Mouse (Mus musculus) kidney, embryonic 14.5 days (tissue): ENCODE measurements at regions not wholly inside any gene's neighbourhood (a gene's known extent, or its start where the extent isn't known, plus 50 kb on each side); places are given as distances from the start of the nearest gene placed in this dataset.

Source experiments
- ATAC-seq: fragments of 200-750 bp; cut with Nextera tagmentation; 2 replicates; pipeline ENCODE4 v1.8.0; 2017; ENCODE audit warnings: moderate number of reproducible peaks, mild to moderate bottlenecking, moderate TSS enrichment, moderate library complexity; ENCODE audit not compliant: low FRiP score, low TSS enrichment
- H3K27ac ChIP-seq: fragments of 300-500 bp; sonication (generic); 2 replicates; pipeline ENCODE4 v1.5.1; 2014; ENCODE audit warnings: low read depth, mild to moderate bottlenecking, low read length, moderate library complexity, mixed read lengths
- H3K27me3 ChIP-seq: fragments of 300-500 bp; sonication (generic); 2 replicates; pipeline ENCODE4 v1.6.1; 2014; ENCODE audit warnings: mild to moderate bottlenecking, low read length; ENCODE audit not compliant: control insufficient read depth, insufficient read depth
- H3K36me3 ChIP-seq: fragments of 300-500 bp; sonication (generic); 2 replicates; pipeline ENCODE4 v1.6.1; 2014; ENCODE audit warnings: low read length, mixed read lengths; ENCODE audit not compliant: control insufficient read depth, insufficient read depth
- H3K4me1 ChIP-seq: fragments of 300-500 bp; sonication (generic); 2 replicates; pipeline ENCODE4 v1.6.1; 2014; ENCODE audit warnings: low read length, mixed read lengths; ENCODE audit not compliant: control insufficient read depth, insufficient read depth
- H3K4me2 ChIP-seq: fragments of 300-500 bp; sonication (generic); replicated peaks from 2 replicates; pipeline ENCODE4 v1.6.1; 2014; ENCODE audit warnings: low read depth, mild to moderate bottlenecking, low read length
- H3K4me3 ChIP-seq: fragments of 300-500 bp; sonication (generic); 2 replicates; pipeline ENCODE4 v1.5.1; 2014; ENCODE audit warnings: mild to moderate bottlenecking, low read length
- H3K9ac ChIP-seq: fragments of 300-500 bp; sonication (generic); 2 replicates; pipeline ENCODE4 v1.6.1; 2014; ENCODE audit warnings: low read depth, mild to moderate bottlenecking, low read length, moderate library complexity
- H3K9me3 ChIP-seq: fragments of 300-500 bp; sonication (generic); 2 replicates; pipeline ENCODE4 v1.6.1; 2016; ENCODE audit warnings: low read length; ENCODE audit not compliant: control insufficient read depth
- WGBS: fragments of 180-500 bp; shearing (Covaris S2); extraction: QIAGEN DNeasy Blood & Tissue Kit; methylation state at CpG from one replicate; pipeline ENCODE4 v1.1.7; 2014; 5-methylcytosine and 5-hydroxymethylcytosine counted together

DNA sequence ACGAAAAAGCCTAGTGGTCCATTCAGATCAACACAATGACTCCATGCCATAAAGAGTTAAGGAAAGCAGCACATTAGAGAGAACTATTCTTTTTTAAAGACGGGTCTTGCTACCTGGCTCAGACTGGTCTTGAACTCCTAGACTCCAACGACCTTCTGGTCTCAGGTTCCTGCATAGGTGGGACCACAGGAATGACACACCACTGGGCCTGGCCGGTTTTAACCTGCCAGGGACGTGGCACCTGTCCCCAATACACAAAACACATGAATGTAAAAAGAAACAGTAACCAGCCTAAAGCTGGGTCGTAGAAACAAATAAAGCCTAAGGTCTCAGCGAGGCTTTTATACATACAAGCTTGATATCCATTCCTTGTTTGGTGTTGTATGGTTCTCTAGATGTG is 67.9 kb downstream of the Hes1 start:
- no peaks in the 10 kb centered on the region; the same call in 1 of the 2 replicates for H3K27me3 ChIP-seq
- ATAC-seq = no peak
- H3K36me3 ChIP-seq = no peaks in the 10 kb centered on the region
- no peak overlapping the region for H3K9ac ChIP-seq
- H3K9me3 ChIP-seq = peaks cover 5% of the 10 kb centered on the region; the same call in 1 of the 2 replicates
- no peak overlapping the region for H3K27ac ChIP-seq
- 0 out of 2 replicates have a peak, but pooled peaks cover 8% of the 10 kb centered on the region for H3K4me1 ChIP-seq
- H3K4me3 ChIP-seq = no peak overlapping the region
- H3K4me2 ChIP-seq = no peak overlapping the region
- WGBS = 74% methylated on average over 7 of the region's 7 CpGs

GRCm38 (mm10) chr16:30134642-30135165 is 70.5 kb downstream of the Hes1 start:
- Histone ChIP-seq H3K4me1 (0 out of 2 replicates have a peak, but pooled peaks cover 8% of the 10 kb centered on the region), H3K27ac (no peak overlapping the region), H3K9me3 (no peaks in the 10 kb centered on the region), H3K36me3 (no peaks in the 10 kb centered on the region), H3K4me2 (no peak overlapping the region), H3K4me3 (no peak overlapping the region), H3K9ac (no peak overlapping the region), H3K27me3 (no peaks in the 10 kb centered on the region; the same call in 1 of the 2 replicates)
- WGBS = 53% methylated on average over 6 of the region's 6 CpGs
- no peak for ATAC-seq

- no peaks in the 10 kb centered on the region for H3K9me3 ChIP-seq
- H3K4me2 ChIP-seq = no peak overlapping the region
- WGBS = 94% methylated on average over 5 of the region's 5 CpGs
- no peak overlapping the region for H3K27ac ChIP-seq
- no peaks in the 10 kb centered on the region for H3K27me3 ChIP-seq
- H3K4me1 ChIP-seq = no peaks in the 10 kb centered on the region
- ATAC-seq = no peak
- no peak overlapping the region for H3K4me3 ChIP-seq
- H3K9ac ChIP-seq = no peak overlapping the region
- no peaks in the 10 kb centered on the region for H3K36me3 ChIP-seq
Observed at GRCm38 (mm10) chr16:30136849-30137248, 72.7 kb downstream of the Hes1 start.

DNA sequence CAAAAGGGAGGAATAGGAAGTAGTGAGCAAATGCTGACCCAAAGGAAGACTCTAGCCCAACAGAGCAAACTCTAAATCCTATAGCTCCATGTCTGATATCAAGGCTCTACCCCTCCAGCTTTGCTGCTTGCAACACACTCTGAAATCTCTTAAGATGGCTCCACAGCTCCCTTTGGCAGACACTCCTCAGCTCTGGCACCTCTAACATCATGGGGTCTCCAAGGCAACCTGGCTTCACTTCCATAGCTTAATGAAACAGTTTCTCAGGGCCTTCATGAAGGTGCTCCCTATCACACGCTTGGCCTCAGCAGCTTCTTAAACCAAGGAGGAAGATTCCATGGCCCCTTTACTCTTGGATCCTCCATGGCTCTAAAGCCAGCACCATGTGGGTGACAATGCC is 73.6 kb downstream of the Hes1 start:
- ATAC-seq = no peak
- Histone ChIP-seq H3K4me1 (no peaks in the 10 kb centered on the region), H3K4me2 (no peak overlapping the region), H3K36me3 (no peaks in the 10 kb centered on the region), H3K27me3 (no peaks in the 10 kb centered on the region), H3K27ac (no peak overlapping the region), H3K9me3 (no peaks in the 10 kb centered on the region), H3K4me3 (no peak overlapping the region), H3K9ac (no peak overlapping the region)
- WGBS = 100% methylated on average over 1 of the region's 1 CpGs

DNA sequence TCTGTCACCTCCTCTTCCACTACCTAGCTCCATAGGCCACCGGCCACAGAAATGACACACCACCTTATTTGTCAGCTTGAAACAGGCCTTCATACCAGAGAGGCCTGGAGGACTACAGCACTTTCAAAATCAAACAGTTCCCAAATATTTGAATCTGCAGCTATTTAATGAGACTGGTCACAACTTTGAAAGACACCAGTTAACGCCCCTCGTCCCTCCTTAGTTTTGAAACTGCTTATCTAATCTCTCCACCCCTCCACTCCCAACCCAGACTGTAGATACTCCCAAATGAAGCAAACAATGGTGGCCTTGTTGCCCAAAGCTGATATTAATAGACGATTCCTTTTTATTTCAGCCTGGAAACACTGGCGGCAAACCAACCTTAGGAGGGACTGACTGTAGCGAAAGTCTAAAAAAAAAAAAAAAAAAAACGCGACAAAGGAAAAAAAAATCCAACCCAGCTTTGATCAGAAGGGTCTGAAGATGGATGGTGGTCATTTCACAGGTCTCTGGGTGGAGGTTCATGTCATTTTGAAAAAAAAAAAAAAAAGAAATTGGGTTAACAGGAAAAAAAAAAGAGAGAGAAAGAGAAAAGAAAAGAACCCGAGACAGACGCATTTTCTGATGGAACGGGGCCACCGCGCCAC is 80.8 kb downstream of the Hes1 start:
- H3K4me3 ChIP-seq = peak overlapping the region; percentile 13
- H3K4me1 ChIP-seq = peaks cover 15% of the 10 kb centered on the region; the same call in 1 of the 2 replicates
- peaks cover 3% of the 10 kb centered on the region; the same call in 1 of the 2 replicates for H3K9me3 ChIP-seq
- no peaks in the 10 kb centered on the region for H3K27me3 ChIP-seq
- ATAC-seq = no peak
- peak overlapping the region; percentile 43 for H3K4me2 ChIP-seq
- no peak overlapping the region for H3K27ac ChIP-seq
- WGBS = 15% methylated on average over 13 of the region's 13 CpGs
- no peaks in the 10 kb centered on the region for H3K36me3 ChIP-seq
- H3K9ac ChIP-seq = peak overlapping the region; percentile 37; the same call in 1 of the 2 replicates

- H3K4me2 ChIP-seq = peak overlapping the region; percentile 43
- 12% methylated on average over 16 of the region's 16 CpGs for WGBS
- peak overlapping the region; percentile 37; the same call in 1 of the 2 replicates for H3K9ac ChIP-seq
- ATAC-seq = peak; percentile 79
- no peak overlapping the region for H3K27ac ChIP-seq
- peaks cover 3% of the 10 kb centered on the region; the same call in 1 of the 2 replicates for H3K9me3 ChIP-seq
- peaks cover 15% of the 10 kb centered on the region; the same call in 1 of the 2 replicates for H3K4me1 ChIP-seq
- H3K27me3 ChIP-seq = no peaks in the 10 kb centered on the region
- H3K36me3 ChIP-seq = no peaks in the 10 kb centered on the region
- H3K4me3 ChIP-seq = peak overlapping the region; percentile 13
Observed at GRCm38 (mm10) chr16:30145465-30146207, 81.5 kb downstream of the Hes1 start.

DNA sequence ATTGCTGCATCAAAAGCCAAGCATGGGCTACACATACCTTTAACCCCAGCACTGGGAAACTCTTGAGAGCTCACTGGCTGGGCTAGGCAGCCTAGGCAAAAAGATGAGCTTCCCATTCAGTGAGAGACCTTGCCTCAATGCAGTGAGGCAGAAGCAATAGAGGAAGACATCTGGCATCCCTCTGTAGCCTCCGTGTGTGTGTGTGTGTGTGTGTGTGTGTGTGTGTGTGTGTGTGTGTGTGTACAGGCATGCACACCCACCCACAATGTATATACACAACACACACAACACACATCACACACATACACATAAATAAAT is 82.0 kb downstream of the Hes1 start:
- peaks cover 15% of the 10 kb centered on the region; the same call in 1 of the 2 replicates for H3K4me1 ChIP-seq
- no peak overlapping the region for H3K27ac ChIP-seq
- no peak overlapping the region for H3K9ac ChIP-seq
- H3K4me2 ChIP-seq = no peak overlapping the region
- no peak for ATAC-seq
- H3K27me3 ChIP-seq = no peaks in the 10 kb centered on the region
- WGBS = 75% methylated on average over 1 of the region's 1 CpGs
- no peak overlapping the region for H3K4me3 ChIP-seq
- H3K9me3 ChIP-seq = peaks cover 3% of the 10 kb centered on the region; the same call in 1 of the 2 replicates
- H3K36me3 ChIP-seq = no peaks in the 10 kb centered on the region

GRCm38 (mm10) chr16:30147296-30147695 is 83.1 kb downstream of the Hes1 start:
- Histone ChIP-seq H3K4me3 (no peak overlapping the region), H3K27ac (no peak overlapping the region), H3K36me3 (no peaks in the 10 kb centered on the region), H3K27me3 (no peaks in the 10 kb centered on the region), H3K9ac (no peak overlapping the region), H3K4me1 (peaks cover 15% of the 10 kb centered on the region; the same call in 1 of the 2 replicates), H3K9me3 (peaks cover 3% of the 10 kb centered on the region; the same call in 1 of the 2 replicates), H3K4me2 (no peak overlapping the region)
- WGBS = 77% methylated on average over 4 of the region's 4 CpGs
- ATAC-seq = no peak

GRCm38 (mm10) chr16:30151104-30151503 is 86.9 kb downstream of the Hes1 start:
- Histone ChIP-seq H3K27ac (no peak overlapping the region), H3K4me3 (no peak overlapping the region), H3K9ac (no peak overlapping the region), H3K9me3 (peaks cover 3% of the 10 kb centered on the region; the same call in 1 of the 2 replicates), H3K36me3 (no peaks in the 10 kb centered on the region), H3K27me3 (no peaks in the 10 kb centered on the region), H3K4me2 (no peak overlapping the region), H3K4me1 (peaks cover 11% of the 10 kb centered on the region)
- no peak for ATAC-seq
- WGBS = 86% methylated on average over 3 of the region's 3 CpGs
